Mouse (Mus musculus) forebrain, embryonic 10.5 days (tissue): ENCODE results near the gene Net1. TPM values are rescaled to one million over a fixed set of nuclear protein-coding genes. Genes with fewer than 3 reads are reported as not detected.
"Not testable (repeated sequence)": the region's sequence is repeated elsewhere in the genome, so short reads cannot be mapped to it uniquely, and the experiment has no call there.

Source experiments
- DNase-seq: peaks from one replicate; pipeline ENCODE4 v3.0.0-alpha.2; 2017; ENCODE audit warnings: low spot score; ENCODE audit errors: extremely low spot score
- H3K27ac ChIP-seq: fragments of 300-500 bp; sonication (generic); 2 replicates; pipeline ENCODE4 v1.5.1; 2016; ENCODE audit warnings: mild to moderate bottlenecking
- H3K27me3 ChIP-seq: fragments of 300-500 bp; sonication (generic); 2 replicates; pipeline ENCODE4 v1.6.1; 2016; ENCODE audit warnings: mild to moderate bottlenecking; ENCODE audit not compliant: poor library complexity, severe bottlenecking
- H3K36me3 ChIP-seq: fragments of 300-500 bp; sonication (generic); replicated peaks from 2 replicates; pipeline ENCODE4 v1.6.1; 2016; ENCODE audit warnings: mild to moderate bottlenecking, moderate library complexity
- H3K4me1 ChIP-seq: fragments of 300-500 bp; sonication (generic); 2 replicates; pipeline ENCODE4 v1.6.1; 2016
- H3K4me3 ChIP-seq: fragments of 300-500 bp; sonication (generic); 2 replicates; pipeline ENCODE4 v1.5.1; 2016; ENCODE audit warnings: mild to moderate bottlenecking, moderate library complexity
- H3K9me3 ChIP-seq: fragments of 300-500 bp; sonication (generic); 2 replicates; pipeline ENCODE4 v1.6.1; 2016; ENCODE audit warnings: mild to moderate bottlenecking, moderate library complexity
- WGBS: fragments of 180-500 bp; shearing (Covaris S2); methylation state at CpG from one replicate; pipeline ENCODE4 v1.1.7; 2016; 5-methylcytosine and 5-hydroxymethylcytosine counted together
- polyA plus RNA-seq: library from polyadenylated mRNA; unstranded; fragments of >200 nt; fragmentation: Nextera tagmentation; extraction: Ambion mirVana; gene quantifications from 2 replicates; pipeline ENCODE4 v1.2.1, GENCODE M21; 2016

The Net1 gene
- polyA plus RNA-seq, 1 experiment from 2014 or later: 64.7 TPM

DNA sequence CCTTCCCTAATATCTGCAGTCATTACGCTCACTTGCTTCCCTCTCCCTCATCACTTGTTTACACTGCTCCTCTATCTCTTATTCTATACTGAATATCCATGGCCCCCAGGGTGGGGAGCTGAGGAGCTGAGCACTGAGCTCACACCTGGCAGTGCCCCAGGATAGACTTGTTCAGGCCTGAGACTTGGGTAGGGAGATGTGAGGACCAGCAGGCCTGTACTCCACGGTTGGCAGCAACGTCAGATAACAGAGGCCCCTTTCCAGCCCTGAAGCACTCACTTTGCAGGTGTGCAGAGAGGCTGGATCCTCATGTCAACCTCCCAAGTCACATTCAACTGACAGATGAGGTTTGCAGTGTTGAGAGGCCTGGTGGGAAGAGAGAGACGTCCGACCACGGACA is 40.8 kb downstream of the Net1 start:
- WGBS: 70% methylated on average over 6 of the region's 6 CpGs
- Histone ChIP-seq H3K9me3 (no peaks in the 10 kb centered on the region), H3K27ac (no peak overlapping the region), H3K4me3 (no peak overlapping the region), H3K36me3 (peaks cover 26% of the 10 kb centered on the region), H3K4me1 (no peaks in the 10 kb centered on the region; the same call in 1 of the 2 replicates), H3K27me3 (no peaks in the 10 kb centered on the region)
- no peak for DNase-seq

- Histone ChIP-seq H3K27me3 (no peaks in the 10 kb centered on the region), H3K36me3 (peaks cover 19% of the 10 kb centered on the region), H3K4me3 (no peak overlapping the region), H3K9me3 (no peaks in the 10 kb centered on the region), H3K27ac (no peak overlapping the region), H3K4me1 (no peaks in the 10 kb centered on the region; the same call in 1 of the 2 replicates)
- no peak for DNase-seq
- WGBS: 92% methylated on average over 6 of the region's 6 CpGs
Observed at GRCm38 (mm10) chr13:3876448-3876847, 41.6 kb downstream of the Net1 start.

GRCm38 (mm10) chr13:3872832-3873231 is 45.2 kb downstream of the Net1 start:
- no peak overlapping the region for H3K4me3 ChIP-seq
- no peak overlapping the region for H3K27ac ChIP-seq
- H3K4me1 ChIP-seq: no peaks in the 10 kb centered on the region; the same call in 1 of the 2 replicates
- DNase-seq: no peak
- H3K27me3 ChIP-seq: no peaks in the 10 kb centered on the region
- no peaks in the 10 kb centered on the region for H3K36me3 ChIP-seq
- WGBS: 88% methylated on average over 4 of the region's 4 CpGs
- H3K9me3 ChIP-seq: no peaks in the 10 kb centered on the region

GRCm38 (mm10) chr13:3869901-3870300 is 48.1 kb downstream of the Net1 start:
- Histone ChIP-seq H3K4me3 (no peak overlapping the region), H3K9me3 (no peaks in the 10 kb centered on the region), H3K27me3 (no peaks in the 10 kb centered on the region), H3K36me3 (no peaks in the 10 kb centered on the region), H3K27ac (no peak overlapping the region), H3K4me1 (no peaks in the 10 kb centered on the region)
- DNase-seq: no peak

GRCm38 (mm10) chr13:3867158-3867557 is 50.9 kb downstream of the Net1 start:
- Histone ChIP-seq H3K27ac (no peak overlapping the region), H3K4me1 (no peaks in the 10 kb centered on the region), H3K4me3 (no peak overlapping the region), H3K36me3 (no peaks in the 10 kb centered on the region), H3K9me3 (no peaks in the 10 kb centered on the region), H3K27me3 (no peaks in the 10 kb centered on the region)
- 85% methylated on average over 6 of the region's 6 CpGs for WGBS
- DNase-seq: no peak

DNA sequence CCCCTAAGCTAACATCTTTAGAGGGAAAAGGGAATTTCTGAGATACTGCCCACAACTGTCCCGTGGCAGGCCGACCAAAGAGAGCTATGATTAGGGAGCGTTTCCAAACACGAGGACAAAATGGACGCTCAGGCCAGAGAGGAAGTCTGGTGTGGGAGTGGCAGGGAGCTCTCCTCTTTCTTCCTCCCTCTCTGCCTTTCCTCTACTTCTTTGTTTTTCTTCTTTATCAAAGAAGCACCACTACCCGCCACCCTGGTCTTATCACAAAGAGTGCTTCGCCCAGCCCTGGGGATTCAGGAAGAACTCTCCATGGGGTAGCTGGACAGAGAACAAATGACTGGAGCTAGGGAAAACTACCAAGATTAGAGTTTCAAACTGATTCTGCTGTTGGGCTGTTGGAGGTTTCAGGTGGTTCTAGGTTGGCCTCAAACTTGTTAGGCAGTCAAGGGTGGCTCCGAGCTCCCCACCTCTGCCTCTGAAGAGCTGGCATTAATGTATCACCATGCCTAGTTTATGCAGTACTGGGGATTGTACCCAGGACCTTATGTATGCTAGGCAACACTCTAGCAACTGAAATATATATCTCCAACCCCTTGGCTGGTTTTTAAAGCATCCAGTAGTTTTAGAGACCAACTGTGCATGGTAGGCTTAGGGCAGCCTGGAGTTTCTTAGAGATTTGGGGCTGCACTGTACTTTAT is 51.5 kb downstream of the Net1 start:
- DNase-seq: no peak
- Histone ChIP-seq H3K27me3 (no peaks in the 10 kb centered on the region), H3K36me3 (no peaks in the 10 kb centered on the region), H3K27ac (no peak overlapping the region), H3K9me3 (no peaks in the 10 kb centered on the region), H3K4me3 (no peak overlapping the region), H3K4me1 (no peaks in the 10 kb centered on the region)
- WGBS: 86% methylated on average over 8 of the region's 8 CpGs

DNA sequence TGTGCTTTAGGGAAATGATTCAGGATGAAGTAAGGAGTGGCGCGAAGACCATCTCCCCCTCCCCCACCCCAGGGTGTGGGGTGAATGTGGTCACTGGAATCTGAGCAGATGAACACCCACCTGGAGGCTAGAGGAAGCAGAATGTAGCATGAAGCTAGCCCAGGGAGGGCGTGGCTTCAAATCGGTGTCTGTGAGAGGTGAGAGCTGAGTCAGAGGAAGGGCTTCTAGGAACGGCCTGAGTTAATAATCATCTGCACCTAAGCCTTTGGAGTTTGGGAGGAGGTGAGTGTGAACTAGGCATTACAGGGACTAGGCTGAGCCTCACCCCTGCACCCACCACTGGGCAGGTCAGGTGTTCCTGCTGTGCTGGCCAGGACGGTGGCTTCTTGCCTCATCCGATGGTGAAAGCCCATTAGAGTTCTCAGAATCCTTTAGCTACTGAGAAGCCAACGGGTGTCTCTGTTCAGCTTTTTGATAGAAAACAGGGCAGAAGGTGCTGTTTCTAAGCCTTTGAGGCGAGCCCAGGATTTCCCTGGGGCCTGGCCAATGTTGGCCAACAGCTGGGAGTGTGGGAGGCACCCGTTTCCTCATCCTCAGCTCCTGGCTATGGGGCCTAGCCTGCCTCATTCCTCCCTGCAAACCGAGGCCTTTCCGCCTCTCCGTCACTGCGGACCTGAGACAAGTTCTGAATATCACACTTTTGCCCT is 52.2 kb downstream of the Net1 start:
- no peaks in the 10 kb centered on the region for H3K4me1 ChIP-seq
- no peak for DNase-seq
- H3K27ac ChIP-seq: no peak overlapping the region
- H3K4me3 ChIP-seq: no peak overlapping the region
- no peaks in the 10 kb centered on the region for H3K36me3 ChIP-seq
- no peaks in the 10 kb centered on the region for H3K9me3 ChIP-seq
- WGBS: 83% methylated on average over 14 of the region's 14 CpGs
- H3K27me3 ChIP-seq: no peaks in the 10 kb centered on the region

GRCm38 (mm10) chr13:3862922-3863580 is 55.0 kb downstream of the Net1 start:
- H3K4me3 ChIP-seq: no peak overlapping the region
- WGBS: 90% methylated on average over 10 of the region's 10 CpGs
- no peaks in the 10 kb centered on the region for H3K27me3 ChIP-seq
- no peaks in the 10 kb centered on the region for H3K36me3 ChIP-seq
- DNase-seq: no peak
- H3K4me1 ChIP-seq: no peaks in the 10 kb centered on the region
- no peak overlapping the region for H3K27ac ChIP-seq
- H3K9me3 ChIP-seq: no peaks in the 10 kb centered on the region

- no peaks in the 10 kb centered on the region for H3K36me3 ChIP-seq
- H3K27me3 ChIP-seq: no peaks in the 10 kb centered on the region
- H3K4me3 ChIP-seq: no peak overlapping the region
- DNase-seq: no peak
- no peaks in the 10 kb centered on the region for H3K4me1 ChIP-seq
- no peaks in the 10 kb centered on the region for H3K9me3 ChIP-seq
- H3K27ac ChIP-seq: no peak overlapping the region
- 83% methylated on average over 3 of the region's 3 CpGs for WGBS
Observed at GRCm38 (mm10) chr13:3862325-3862724, 55.7 kb downstream of the Net1 start.

DNA sequence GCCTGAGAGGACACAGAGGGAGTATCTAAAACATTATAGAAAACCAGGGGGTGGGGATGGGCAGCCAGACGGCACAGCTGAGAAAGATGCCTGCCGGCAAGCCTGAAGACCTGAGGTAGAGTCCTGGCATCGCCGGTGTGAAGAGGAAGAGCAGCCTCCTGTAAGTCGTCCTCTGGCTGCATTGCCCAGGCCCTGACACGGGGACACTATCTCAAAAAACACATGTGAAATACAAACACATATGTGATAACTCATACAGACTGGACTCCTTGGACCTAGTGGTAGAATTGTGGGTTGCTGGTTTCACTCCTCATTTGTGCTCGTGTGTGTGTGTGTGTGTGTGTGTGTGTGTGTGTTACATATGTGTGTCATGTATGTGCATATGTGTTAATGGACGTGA is 56.8 kb downstream of the Net1 start:
- Histone ChIP-seq H3K36me3 (no peaks in the 10 kb centered on the region), H3K4me3 (no peak overlapping the region), H3K27ac (no peak overlapping the region), H3K9me3 (no peaks in the 10 kb centered on the region), H3K27me3 (no peaks in the 10 kb centered on the region), H3K4me1 (no peaks in the 10 kb centered on the region)
- WGBS: 91% methylated on average over 8 of the region's 8 CpGs
- DNase-seq: no peak

GRCm38 (mm10) chr13:3856252-3856651 is 61.8 kb downstream of the Net1 start:
- Histone ChIP-seq H3K9me3 (no peaks in the 10 kb centered on the region), H3K27me3 (no peaks in the 10 kb centered on the region), H3K36me3 (no peaks in the 10 kb centered on the region), H3K4me1 (no peaks in the 10 kb centered on the region), H3K4me3 (no peak overlapping the region), H3K27ac (no peak overlapping the region)
- no peak for DNase-seq
- WGBS: 84% methylated on average over 1 of the region's 1 CpGs

DNA sequence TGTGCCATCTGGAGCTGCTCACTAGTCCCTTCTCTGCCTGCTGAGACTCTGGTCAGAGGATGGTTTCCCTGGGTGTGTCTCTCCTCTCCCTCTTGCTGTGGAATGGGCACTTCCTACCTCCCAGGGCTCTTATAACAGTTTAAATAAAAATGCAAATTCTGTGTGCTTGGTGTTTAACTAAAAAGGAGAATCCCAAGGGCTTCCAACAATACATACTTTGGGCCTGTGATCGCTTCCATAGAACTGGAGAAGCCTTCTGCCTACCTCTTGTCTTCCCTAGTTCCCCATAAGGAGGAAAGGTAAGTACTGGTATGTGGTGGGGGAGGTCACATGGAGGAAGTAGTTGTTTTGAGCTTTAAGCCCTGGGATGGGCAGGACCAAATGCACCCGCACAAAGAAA is 63.2 kb downstream of the Net1 start:
- Histone ChIP-seq H3K4me1 (no peaks in the 10 kb centered on the region), H3K9me3 (no peaks in the 10 kb centered on the region), H3K27ac (no peak overlapping the region), H3K4me3 (no peak overlapping the region), H3K36me3 (no peaks in the 10 kb centered on the region), H3K27me3 (no peaks in the 10 kb centered on the region)
- DNase-seq: no peak
- WGBS: 85% methylated on average over 2 of the region's 2 CpGs

DNA sequence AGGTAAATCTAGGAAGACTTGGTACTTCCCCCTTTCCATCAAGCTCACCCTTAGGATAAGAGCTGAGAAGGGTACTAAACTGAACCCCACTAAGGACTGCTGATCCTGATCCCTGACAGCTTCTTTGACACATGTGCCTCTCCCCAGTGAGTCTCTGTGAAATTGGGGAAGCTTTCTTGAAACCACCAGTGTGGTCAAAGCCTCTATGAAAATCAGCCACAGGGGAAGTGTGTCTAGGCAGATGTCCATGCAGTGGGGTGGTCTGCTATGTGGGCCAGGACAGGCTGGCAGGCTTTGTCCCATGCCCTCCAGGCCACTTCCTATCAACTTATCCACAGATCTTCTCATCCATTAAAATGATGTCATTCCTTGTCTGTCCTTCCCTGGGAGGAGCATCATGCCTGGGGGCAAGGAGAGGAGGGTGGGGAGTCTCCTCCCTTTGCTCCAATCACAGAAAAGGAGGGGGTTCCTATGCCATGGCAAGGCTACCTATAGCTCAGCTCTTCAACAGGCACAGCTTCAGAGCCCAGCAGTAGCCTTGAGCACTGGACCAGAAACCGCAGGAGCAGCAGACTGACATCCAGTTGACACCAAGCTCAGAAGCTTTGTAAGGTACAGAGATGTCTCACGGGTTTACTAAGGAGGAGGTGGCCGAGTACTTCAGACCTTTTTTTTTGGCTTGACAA is 64.2 kb downstream of the Net1 start, which contains the start of gene Calm5:
Calm5 (plus strand) TSS at position 526 of the 686 bp plus-strand sequence.
- H3K9me3 ChIP-seq, H3K27me3 ChIP-seq, H3K36me3 ChIP-seq, DNase-seq, H3K4me3 ChIP-seq, H3K27ac ChIP-seq, H3K4me1 ChIP-seq: not testable (repeated sequence)
- 85% methylated on average over 3 of the region's 3 CpGs for WGBS
